Mouse (Mus musculus): ENCODE results near the gene Syne3. TPM values are rescaled to one million over a fixed set of nuclear protein-coding genes. Genes with fewer than 3 reads are reported as not detected.
A peak's percentile ranks its signal among the peaks of the same experiment; 100 is the strongest.

Gene Syne3
- polyA plus RNA-seq, 1 experiment from 2014 or later: 0.21 TPM

GRCm38 (mm10) chr12:104940027-104940386, 69.6 kb downstream of the Syne3 start:
- H3K27ac ChIP-seq: no peak overlapping the region
- WGBS: 8% methylated on average over 4 of the region's 4 CpGs
- DNase-seq (ENCODE audit: low spot score): no peak

DNA sequence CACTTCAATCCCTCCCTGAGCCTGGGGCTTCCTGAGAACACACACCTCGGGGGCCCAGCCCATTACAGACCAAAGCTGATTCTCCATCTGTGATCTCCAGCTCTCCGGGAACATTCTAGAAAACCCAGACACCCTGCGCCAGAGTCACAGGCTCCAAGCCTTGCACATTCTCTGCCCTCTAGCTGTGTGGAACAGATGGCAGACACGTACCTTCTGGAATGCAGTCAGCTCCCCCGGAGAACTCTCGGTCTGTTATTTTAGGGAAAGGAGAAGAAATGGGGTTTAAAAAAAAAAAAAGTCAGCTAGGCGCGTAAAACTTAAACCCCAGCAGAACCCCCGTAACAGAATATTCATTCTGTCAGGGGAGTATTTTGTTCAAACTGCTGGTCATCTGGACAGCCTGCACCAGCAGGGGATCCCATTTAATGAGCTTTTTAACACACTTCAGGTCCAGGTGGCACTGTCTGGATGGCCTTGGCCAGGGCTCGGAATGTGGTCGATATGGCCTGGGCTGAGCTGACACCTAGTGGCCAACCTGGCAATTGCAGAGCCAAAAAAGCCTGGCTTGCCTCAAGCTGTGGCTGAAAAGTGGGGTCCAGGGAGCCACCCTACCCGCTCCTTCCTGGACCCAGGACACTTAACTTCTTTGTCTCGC, 70.1 kb downstream of the Syne3 start:
- WGBS: 40% methylated on average over 13 of the region's 13 CpGs
- Histone ChIP-seq H3K4me3 (no peak overlapping the region), H3K9me3 (no peaks in the 10 kb centered on the region; the same call in 1 of the 2 replicates), H3K4me1 (0 out of 2 replicates have a peak, but pooled peaks cover 3% of the 10 kb centered on the region), H3K27ac (no peak overlapping the region), H3K27me3 (ENCODE audit: insufficient read depth, poor library complexity, severe bottlenecking) (peaks cover 14% of the 10 kb centered on the region; the same call in 1 of the 2 replicates), H3K36me3 (no peaks in the 10 kb centered on the region)
- peak; percentile 85 for DNase-seq (ENCODE audit: low spot score)

More at GRCm38 (mm10) chr12:104940027-104940386, 69.6 kb downstream of the Syne3 start:
- H3K36me3 ChIP-seq: no peaks in the 10 kb centered on the region
- no peak overlapping the region for H3K4me3 ChIP-seq
- peaks cover 14% of the 10 kb centered on the region; the same call in 1 of the 2 replicates for H3K27me3 ChIP-seq (ENCODE audit: insufficient read depth, poor library complexity, severe bottlenecking)
- H3K4me1 ChIP-seq: 0 out of 2 replicates have a peak, but pooled peaks cover 3% of the 10 kb centered on the region
- H3K9me3 ChIP-seq: no peaks in the 10 kb centered on the region; the same call in 1 of the 2 replicates

- WGBS: 68% methylated on average over 5 of the region's 5 CpGs
- no peak overlapping the region for H3K4me3 ChIP-seq
- DNase-seq (ENCODE audit: low spot score): no peak
- H3K9me3 ChIP-seq: no peaks in the 10 kb centered on the region; the same call in 1 of the 2 replicates
- no peaks in the 10 kb centered on the region for H3K36me3 ChIP-seq
- H3K27me3 ChIP-seq (ENCODE audit: insufficient read depth, poor library complexity, severe bottlenecking): peaks cover 14% of the 10 kb centered on the region; the same call in 1 of the 2 replicates
- H3K4me1 ChIP-seq: 0 out of 2 replicates have a peak, but pooled peaks cover 3% of the 10 kb centered on the region
- no peak overlapping the region for H3K27ac ChIP-seq
These were observed 70.7 kb downstream of the Syne3 start for GRCm38 (mm10) chr12:104938935-104939334.

DNA sequence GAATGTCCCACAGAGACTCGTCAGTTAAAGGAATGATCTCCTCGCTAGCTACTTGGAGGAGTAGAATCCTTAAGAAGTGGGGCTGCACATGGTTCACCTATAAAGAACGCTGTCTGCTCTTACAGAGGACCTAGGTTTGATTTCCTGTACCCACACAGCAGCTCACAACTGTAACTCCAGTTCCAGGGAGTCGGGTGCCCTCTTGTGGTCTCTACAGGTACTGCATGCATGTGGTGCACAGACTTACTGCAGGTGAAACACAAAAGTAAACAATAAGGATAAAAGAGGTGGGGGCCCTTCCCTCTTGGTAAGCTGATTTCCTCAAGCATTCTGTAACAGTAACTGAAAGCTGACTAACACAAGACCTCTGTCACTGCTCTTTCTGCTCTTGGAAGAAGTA, 73.4 kb downstream of the Syne3 start:
- no peaks in the 10 kb centered on the region; the same call in 1 of the 2 replicates for H3K9me3 ChIP-seq
- 0 out of 2 replicates have a peak, but pooled peaks cover 3% of the 10 kb centered on the region for H3K4me1 ChIP-seq
- H3K27ac ChIP-seq: no peak overlapping the region
- 69% methylated on average over 4 of the region's 4 CpGs for WGBS
- H3K36me3 ChIP-seq: no peaks in the 10 kb centered on the region
- H3K27me3 ChIP-seq (ENCODE audit: insufficient read depth, poor library complexity, severe bottlenecking): peaks cover 21% of the 10 kb centered on the region; the same call in 1 of the 2 replicates
- H3K4me3 ChIP-seq: no peak overlapping the region
- no peak for DNase-seq (ENCODE audit: low spot score)

- no peak for DNase-seq (ENCODE audit: low spot score)
- no peaks in the 10 kb centered on the region; the same call in 1 of the 2 replicates for H3K9me3 ChIP-seq
- no peak overlapping the region for H3K27ac ChIP-seq
- H3K4me1 ChIP-seq: 0 out of 2 replicates have a peak, but pooled peaks cover 3% of the 10 kb centered on the region
- 90% methylated on average over 8 of the region's 8 CpGs for WGBS
- H3K27me3 ChIP-seq (ENCODE audit: insufficient read depth, poor library complexity, severe bottlenecking): peaks cover 15% of the 10 kb centered on the region; the same call in 1 of the 2 replicates
- no peak overlapping the region for H3K4me3 ChIP-seq
- H3K36me3 ChIP-seq: no peaks in the 10 kb centered on the region
These were observed 74.5 kb downstream of the Syne3 start for GRCm38 (mm10) chr12:104935144-104935543.

DNA sequence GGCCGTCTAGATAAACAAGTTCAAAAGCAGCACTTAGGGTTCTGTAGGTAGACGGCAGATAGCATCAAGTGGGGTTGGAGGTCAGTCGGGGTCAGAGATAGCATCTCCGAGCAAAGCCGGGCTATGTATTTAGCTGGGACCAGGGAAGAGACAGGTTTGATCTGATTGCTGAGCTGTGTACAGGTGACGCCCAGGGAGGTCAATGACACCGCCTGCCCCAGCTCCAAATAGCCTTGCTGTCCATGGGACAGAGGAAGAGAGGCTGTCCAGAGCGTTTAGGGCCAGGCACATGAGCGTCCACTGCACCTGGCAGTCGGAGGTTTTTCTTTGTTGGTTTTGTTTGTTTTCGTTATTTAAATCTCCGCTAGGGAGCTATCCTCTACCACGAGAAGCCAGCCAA, 75.8 kb downstream of the Syne3 start:
- Histone ChIP-seq H3K27me3 (ENCODE audit: insufficient read depth, poor library complexity, severe bottlenecking) (peaks cover 15% of the 10 kb centered on the region; the same call in 1 of the 2 replicates), H3K9me3 (no peaks in the 10 kb centered on the region; the same call in 1 of the 2 replicates), H3K36me3 (no peaks in the 10 kb centered on the region), H3K4me3 (no peak overlapping the region), H3K4me1 (no peaks in the 10 kb centered on the region), H3K27ac (no peak overlapping the region)
- 64% methylated on average over 13 of the region's 13 CpGs for WGBS
- DNase-seq (ENCODE audit: low spot score): no peak

GRCm38 (mm10) chr12:104933217-104933616, 76.4 kb downstream of the Syne3 start:
- no peak for DNase-seq (ENCODE audit: low spot score)
- Histone ChIP-seq H3K9me3 (no peaks in the 10 kb centered on the region; the same call in 1 of the 2 replicates), H3K36me3 (no peaks in the 10 kb centered on the region), H3K4me1 (no peaks in the 10 kb centered on the region), H3K27ac (no peak overlapping the region), H3K27me3 (ENCODE audit: insufficient read depth, poor library complexity, severe bottlenecking) (peaks cover 13% of the 10 kb centered on the region; the same call in 1 of the 2 replicates), H3K4me3 (no peak overlapping the region)
- 68% methylated on average over 2 of the region's 2 CpGs for WGBS

GRCm38 (mm10) chr12:104925765-104926164, 83.8 kb downstream of the Syne3 start:
- Histone ChIP-seq H3K27me3 (ENCODE audit: insufficient read depth, poor library complexity, severe bottlenecking) (no peaks in the 10 kb centered on the region), H3K36me3 (no peaks in the 10 kb centered on the region), H3K4me1 (no peaks in the 10 kb centered on the region), H3K27ac (no peak overlapping the region), H3K4me3 (no peak overlapping the region), H3K9me3 (no peaks in the 10 kb centered on the region)
- DNase-seq (ENCODE audit: low spot score): no peak
- 78% methylated on average over 2 of the region's 2 CpGs for whole genome bisulfite sequencing

GRCm38 (mm10) chr12:104925035-104925434, 84.6 kb downstream of the Syne3 start:
- no peaks in the 10 kb centered on the region for H3K4me1 ChIP-seq
- H3K4me3 ChIP-seq: no peak overlapping the region
- DNase-seq (ENCODE audit: low spot score): no peak
- H3K36me3 ChIP-seq: no peaks in the 10 kb centered on the region
- WGBS: 82% methylated on average over 5 of the region's 5 CpGs
- H3K27me3 ChIP-seq (ENCODE audit: insufficient read depth, poor library complexity, severe bottlenecking): no peaks in the 10 kb centered on the region
- no peak overlapping the region for H3K27ac ChIP-seq
- H3K9me3 ChIP-seq: no peaks in the 10 kb centered on the region

DNA sequence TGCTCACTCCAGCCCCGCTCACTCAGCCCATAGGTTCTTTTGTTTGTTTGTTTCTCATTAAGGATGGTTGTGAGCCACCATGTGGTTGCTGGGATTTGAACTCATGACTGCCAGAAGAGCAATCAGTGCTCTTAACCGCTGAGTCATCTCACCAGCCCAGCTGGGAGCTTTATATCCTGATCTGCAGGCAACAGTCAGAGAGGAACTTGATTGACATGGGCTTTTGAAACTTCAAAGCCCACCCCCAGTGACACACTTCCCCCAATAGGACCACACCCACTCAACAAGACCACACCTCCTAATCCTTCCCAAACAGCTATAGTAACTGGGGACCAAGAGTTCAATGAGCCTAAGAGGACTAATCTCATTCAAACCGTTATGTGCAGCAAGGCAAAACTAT, 85.1 kb downstream of the Syne3 start:
- H3K36me3 ChIP-seq: no peaks in the 10 kb centered on the region
- no peaks in the 10 kb centered on the region for H3K27me3 ChIP-seq (ENCODE audit: insufficient read depth, poor library complexity, severe bottlenecking)
- H3K4me1 ChIP-seq: no peaks in the 10 kb centered on the region
- H3K27ac ChIP-seq: no peak overlapping the region
- no peaks in the 10 kb centered on the region for H3K9me3 ChIP-seq
- no peak overlapping the region for H3K4me3 ChIP-seq
- 84% methylated on average over 3 of the region's 3 CpGs for WGBS
- no peak for DNase-seq (ENCODE audit: low spot score)

GRCm38 (mm10) chr12:104923948-104924388, 85.6 kb downstream of the Syne3 start:
- DNase-seq (ENCODE audit: low spot score): no peak
- H3K27ac ChIP-seq: no peak overlapping the region
- no peaks in the 10 kb centered on the region for H3K9me3 ChIP-seq
- H3K27me3 ChIP-seq (ENCODE audit: insufficient read depth, poor library complexity, severe bottlenecking): no peaks in the 10 kb centered on the region
- no peaks in the 10 kb centered on the region for H3K4me1 ChIP-seq
- no peak overlapping the region for H3K4me3 ChIP-seq
- WGBS: 55% methylated on average over 19 of the region's 19 CpGs
- no peaks in the 10 kb centered on the region for H3K36me3 ChIP-seq

DNA sequence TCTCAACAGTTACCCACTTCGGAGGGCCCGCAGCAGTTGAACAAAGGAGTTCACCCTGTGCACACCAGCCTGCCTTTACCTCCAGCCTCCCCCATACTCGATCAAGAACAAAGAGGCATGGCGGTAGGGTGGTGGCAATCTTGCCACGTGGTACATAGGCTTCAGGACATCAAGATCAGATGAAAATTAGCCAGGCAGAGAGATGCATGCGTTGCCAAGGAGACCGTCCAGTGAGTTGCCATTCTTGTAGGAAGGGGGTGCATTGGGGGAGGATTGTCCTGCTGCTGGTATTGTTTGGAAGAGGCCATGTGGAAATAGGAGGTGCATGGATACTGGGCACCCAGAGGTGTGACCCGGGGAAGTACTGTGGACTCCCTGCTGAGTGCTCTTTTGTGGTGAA, 87.0 kb downstream of the Syne3 start:
- no peak overlapping the region for H3K4me3 ChIP-seq
- no peaks in the 10 kb centered on the region for H3K9me3 ChIP-seq
- 75% methylated on average over 8 of the region's 8 CpGs for WGBS
- no peaks in the 10 kb centered on the region for H3K4me1 ChIP-seq
- no peaks in the 10 kb centered on the region for H3K36me3 ChIP-seq
- DNase-seq (ENCODE audit: low spot score): no peak
- no peak overlapping the region for H3K27ac ChIP-seq
- H3K27me3 ChIP-seq (ENCODE audit: insufficient read depth, poor library complexity, severe bottlenecking): no peaks in the 10 kb centered on the region

DNA sequence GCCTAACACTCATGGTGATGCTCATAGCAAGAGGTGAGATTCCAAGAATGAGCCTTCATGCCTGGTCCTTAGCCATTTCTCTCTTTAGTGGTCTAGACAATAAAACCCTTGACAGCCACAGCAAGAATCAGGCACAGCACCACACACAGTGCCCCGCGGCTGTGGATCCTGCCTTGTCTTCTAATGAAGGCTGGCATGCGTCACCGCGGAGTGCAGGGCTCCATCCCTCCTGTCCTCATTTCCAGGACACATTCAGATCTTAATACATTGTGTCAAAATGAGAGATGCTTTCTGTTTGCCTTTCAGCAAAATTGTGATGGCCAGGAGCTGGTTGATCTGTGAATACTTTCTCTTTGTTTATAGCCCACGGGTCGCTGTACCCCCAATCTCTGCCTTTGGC, 88.5 kb downstream of the Syne3 start:
- 82% methylated on average over 7 of the region's 7 CpGs for WGBS

More for the DNA sequence above, 88.5 kb downstream of the Syne3 start:
- Histone ChIP-seq H3K36me3 (no peaks in the 10 kb centered on the region), H3K27ac (no peak overlapping the region), H3K4me3 (no peak overlapping the region), H3K4me1 (no peaks in the 10 kb centered on the region), H3K27me3 (ENCODE audit: insufficient read depth, poor library complexity, severe bottlenecking) (no peaks in the 10 kb centered on the region), H3K9me3 (no peaks in the 10 kb centered on the region)
- no peak for DNase-seq (ENCODE audit: low spot score)
